8 mouse cellular contexts compared by ENCODE assay signal in the genomic region with DNA sequence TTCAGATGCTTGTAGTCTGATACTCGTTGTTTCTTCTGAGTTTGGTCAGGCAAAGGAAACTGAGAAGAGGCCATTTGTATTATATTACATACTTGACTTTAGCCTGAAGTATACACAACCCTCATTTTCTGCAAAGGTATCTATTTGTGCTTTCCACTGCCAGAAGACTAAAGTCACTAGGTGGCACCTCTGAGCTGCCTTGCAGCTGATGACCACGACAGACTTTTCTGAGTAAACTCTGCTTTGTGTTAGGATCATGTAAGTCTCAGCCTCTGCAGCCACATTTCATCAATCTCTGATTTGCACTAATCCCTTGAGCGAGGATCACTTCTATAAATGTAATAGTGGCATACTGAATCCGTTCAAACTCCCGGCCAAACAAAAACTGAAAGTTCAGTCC.
DNase-seq lines count a peak whose midpoint lies in the region; ATAC-seq and TF ChIP-seq lines count a peak whose summit lies in the region.

No protein-coding gene starts in this region.

- peak; percentile 14 for DNase-seq in adrenal gland, postnatal 14 days
- no peak for DNase-seq in adrenal gland, postnatal 25 days
- peak; percentile 56 for DNase-seq in 416B (ENCODE audit: low read depth)
- DNase-seq in cerebellum, adult 9-10 months: peak; percentile 72
- peak; percentile 69 for DNase-seq in forebrain, postnatal 0 days
- DNase-seq in layer of hippocampus, adult 9-10 months (ENCODE audit: low spot score): peak; percentile 48
- peak; percentile 61 for DNase-seq in neural tube, embryonic 11.5 days (ENCODE audit: low spot score)
- DNase-seq in ovary, adult 18-20 months (ENCODE audit: low spot score): no peak

- no peak for ATAC-seq in forebrain, postnatal 0 days
- ATAC-seq in neural tube, embryonic 11.5 days (ENCODE audit: insufficient read depth, low FRiP score, low TSS enrichment): peak; percentile 53; the same call in 1 of the 2 replicates

- no peak overlapping the region for H3K9ac ChIP-seq in forebrain, postnatal 0 days
- H3K9ac ChIP-seq in neural tube, embryonic 11.5 days (ENCODE audit: low read length): no peak overlapping the region

- no peaks in the 10 kb centered on the region for H3K4me1 ChIP-seq in forebrain, postnatal 0 days (ENCODE audit: insufficient read depth)
- no peaks in the 10 kb centered on the region for H3K4me1 ChIP-seq in neural tube, embryonic 11.5 days (ENCODE audit: control insufficient read depth, insufficient read depth, low read length)

- no peaks in the 10 kb centered on the region for H3K36me3 ChIP-seq in forebrain, postnatal 0 days (ENCODE audit: insufficient read depth)
- H3K36me3 ChIP-seq in neural tube, embryonic 11.5 days (ENCODE audit: control insufficient read depth, insufficient read depth, low read length): no peaks in the 10 kb centered on the region

- no peaks in the 10 kb centered on the region for H3K27me3 ChIP-seq in forebrain, postnatal 0 days (ENCODE audit: insufficient read depth, low read length)
- no peaks in the 10 kb centered on the region for H3K27me3 ChIP-seq in neural tube, embryonic 11.5 days (ENCODE audit: control insufficient read depth, insufficient read depth, low read length)

- no peak overlapping the region for H3K4me2 ChIP-seq in forebrain, postnatal 0 days (ENCODE audit: low read depth)
- no peak overlapping the region for H3K4me2 ChIP-seq in neural tube, embryonic 11.5 days (ENCODE audit: low read depth)

- peak; percentile 71 for TF ChIP-seq CTCF in forebrain, postnatal 0 days (IDR thresholded peaks at IDR 0.05; ENCODE audit: low read depth)

- H3K9me3 ChIP-seq in forebrain, postnatal 0 days (ENCODE audit: low read length): no peaks in the 10 kb centered on the region
- H3K9me3 ChIP-seq in neural tube, embryonic 11.5 days (ENCODE audit: control insufficient read depth, low read length): no peaks in the 10 kb centered on the region

- no peak overlapping the region for H3K27ac ChIP-seq in forebrain, postnatal 0 days (ENCODE audit: low read depth, low read length)
- no peak overlapping the region for H3K27ac ChIP-seq in neural tube, embryonic 11.5 days (ENCODE audit: low read depth, low read length)

- no peak overlapping the region for H3K4me3 ChIP-seq in forebrain, postnatal 0 days (ENCODE audit: low read depth, low read length)
- no peak overlapping the region for H3K4me3 ChIP-seq in neural tube, embryonic 11.5 days (ENCODE audit: low read depth, low read length)

- WGBS in forebrain, postnatal 0 days: 24% methylated on average over 5 of the region's 5 CpGs
- WGBS in neural tube, embryonic 11.5 days: 42% methylated on average over 5 of the region's 5 CpGs

Comparison
In these comparisons a context has a peak if more than half of its experiments do, and no peak if none do; other contexts are left out.
1. DNase-seq: peak in adrenal gland, postnatal 14 days (single experiment), 416B (single experiment), cerebellum, adult 9-10 months (single experiment), forebrain, postnatal 0 days (single experiment), layer of hippocampus, adult 9-10 months (single experiment) and neural tube, embryonic 11.5 days (single experiment); none in adrenal gland, postnatal 25 days (single experiment) and ovary, adult 18-20 months (single experiment).